Mouse (Mus musculus) cerebellum, postnatal 25 days (tissue): ENCODE data around the gene Slc45a1.

ENCODE experiments used
- DNase-seq, 2 experiments: peaks; one replicate each; pipeline ENCODE4 v3.0.0; 2021; ENCODE audit warnings: mixed read lengths in 2 of 2

The Slc45a1 gene

DNA sequence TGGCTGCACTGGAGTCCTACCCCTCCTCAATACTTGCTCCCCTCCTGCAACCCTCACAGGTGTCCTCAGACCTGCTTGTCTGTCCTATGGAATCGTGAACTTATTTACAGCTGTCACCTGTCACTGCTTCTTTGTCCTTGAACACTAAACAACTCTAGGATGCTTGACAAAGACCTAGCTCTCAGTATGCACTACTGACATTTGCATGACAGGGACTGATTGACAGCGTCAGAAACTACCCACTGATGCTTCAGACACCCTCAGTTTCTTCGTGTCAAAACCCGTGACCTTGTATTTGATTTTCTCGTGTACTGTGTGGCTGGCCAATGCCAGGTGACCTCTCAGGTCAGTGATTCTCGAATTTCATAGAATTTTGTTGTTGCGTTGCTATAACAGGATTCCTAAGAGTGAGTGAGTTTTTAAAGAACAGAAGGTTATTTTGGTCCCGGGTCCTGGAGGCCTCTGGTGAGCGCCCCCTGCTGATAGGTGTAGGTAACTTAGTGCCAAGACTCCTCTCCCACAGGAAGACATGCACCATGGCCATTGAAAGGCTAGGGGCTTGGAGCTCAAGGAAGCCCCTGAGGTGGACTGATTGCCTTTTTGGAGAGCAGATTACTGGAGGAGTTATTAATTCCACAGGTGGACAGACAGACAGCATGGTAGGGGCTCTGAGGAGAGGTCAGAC lies 8.1 kb upstream of the Slc45a1 start:
- DNase-seq, result peak in 1 of 2 experiments; percentile 44

DNA sequence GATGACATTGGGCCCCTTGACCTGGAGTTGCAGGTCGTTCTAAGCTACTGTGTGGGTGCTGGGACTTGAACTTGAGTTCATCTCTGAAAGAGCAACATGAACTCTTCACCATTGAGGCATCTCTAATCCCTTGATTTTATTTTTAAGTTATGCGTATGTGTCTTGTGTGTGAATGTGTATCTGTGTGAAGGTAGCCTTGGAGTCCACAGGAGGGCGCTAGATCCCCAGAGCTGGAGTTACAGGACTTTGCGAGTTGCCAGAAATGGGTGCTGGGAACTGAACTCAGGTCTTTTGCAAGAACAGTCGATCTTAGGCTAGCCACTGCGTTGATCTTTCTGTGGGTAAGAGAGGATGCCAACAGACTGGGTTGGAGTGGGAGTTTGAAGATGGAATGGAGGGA lies 4.5 kb upstream of the Slc45a1 start:
- DNase-seq, result peak in 1 of 2 experiments; percentile 48

DNA sequence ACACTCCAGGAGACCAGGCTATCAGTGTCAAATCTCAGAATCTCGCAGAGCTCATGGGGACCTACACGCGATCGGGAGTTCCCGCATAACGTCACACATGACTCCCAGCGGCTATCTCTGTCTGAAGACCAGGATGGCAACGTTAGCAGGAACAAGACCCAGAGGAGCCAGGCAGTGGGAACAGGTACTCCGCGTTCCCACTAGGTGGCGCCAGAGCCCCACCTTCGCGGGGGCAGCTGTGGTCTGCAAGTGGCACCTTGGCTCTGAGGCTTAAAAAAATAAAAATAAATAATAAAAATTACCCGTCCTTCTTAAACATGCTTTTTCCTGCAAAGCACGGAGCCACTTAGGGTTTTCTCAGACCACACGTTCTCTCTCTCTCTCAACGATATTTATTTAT lies 4.0 kb upstream of the Slc45a1 start:
- peak; percentile 89 to 93 for DNase-seq

DNA sequence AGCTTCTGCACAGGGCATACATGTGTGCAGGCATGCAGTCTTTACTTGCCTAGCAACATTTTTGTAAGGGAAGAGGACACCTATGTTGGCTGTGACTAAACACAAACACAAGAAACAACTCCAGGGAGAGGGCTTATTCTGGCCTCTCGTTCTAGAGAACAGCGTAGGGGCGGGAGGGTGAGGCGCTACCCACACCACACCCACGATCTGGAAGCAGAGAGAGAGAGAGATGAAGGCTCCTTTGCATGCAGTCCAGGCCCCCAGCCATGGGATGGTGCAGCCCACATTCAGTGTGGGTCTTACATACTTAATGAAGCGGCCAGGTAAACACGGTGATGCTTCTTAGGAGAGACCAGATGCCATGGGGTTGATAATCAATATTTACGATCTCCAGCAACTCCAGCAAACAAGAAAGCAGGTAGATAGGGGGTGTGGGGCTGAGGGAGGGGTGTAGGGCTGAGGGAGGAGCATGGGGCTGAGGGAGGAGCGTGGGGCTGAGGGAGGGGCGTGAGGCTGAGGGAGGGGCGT lies 1.2 kb upstream of the Slc45a1 start:
- DNase-seq, result no peak

DNA sequence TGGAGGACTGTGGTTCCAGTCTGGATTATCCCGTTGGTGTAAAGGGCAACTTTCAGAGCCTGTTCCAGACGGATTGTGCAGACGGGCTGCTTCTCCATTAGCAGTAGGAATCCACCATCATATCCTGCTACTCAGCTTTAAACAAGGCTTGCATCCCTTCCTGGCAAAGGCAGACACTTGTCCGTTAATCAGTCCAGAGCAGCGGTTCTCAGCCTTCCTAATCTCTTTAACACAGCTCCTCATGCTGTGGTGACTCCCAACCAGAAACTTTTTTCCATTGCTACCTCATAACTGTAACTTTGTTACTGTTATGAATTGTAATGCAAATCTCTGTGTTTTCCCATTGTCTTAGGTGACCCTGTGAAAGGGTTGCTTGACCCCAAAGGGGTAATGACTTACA lies 2.6 kb downstream of the Slc45a1 start:
- DNase-seq, result no peak

- no peak for DNase-seq
Observed at GRCm38 (mm10) chr4:150644299-150644698, 7.7 kb downstream of the Slc45a1 start.

DNA sequence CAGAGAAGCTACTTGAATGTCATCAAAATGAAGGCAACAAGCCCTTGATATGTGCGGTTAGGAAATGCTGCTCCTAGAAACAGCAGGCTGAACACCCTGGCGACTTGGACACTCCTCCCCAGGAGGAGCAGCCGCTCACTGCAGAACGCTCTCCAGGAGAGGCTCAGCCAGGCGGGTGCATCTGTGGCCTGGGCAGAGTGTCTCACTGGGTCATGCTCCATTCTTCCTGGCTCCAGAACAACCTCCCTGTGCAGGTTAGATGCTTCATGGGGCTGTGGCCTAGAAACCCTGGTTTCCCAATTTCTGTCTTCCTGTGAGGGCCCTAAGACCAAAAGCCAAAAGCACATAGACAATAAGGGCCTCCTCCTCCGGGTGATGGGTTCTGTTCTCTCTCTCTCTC lies 15.3 kb downstream of the Slc45a1 start:
- peak; percentile 66 to 68 for DNase-seq

DNA sequence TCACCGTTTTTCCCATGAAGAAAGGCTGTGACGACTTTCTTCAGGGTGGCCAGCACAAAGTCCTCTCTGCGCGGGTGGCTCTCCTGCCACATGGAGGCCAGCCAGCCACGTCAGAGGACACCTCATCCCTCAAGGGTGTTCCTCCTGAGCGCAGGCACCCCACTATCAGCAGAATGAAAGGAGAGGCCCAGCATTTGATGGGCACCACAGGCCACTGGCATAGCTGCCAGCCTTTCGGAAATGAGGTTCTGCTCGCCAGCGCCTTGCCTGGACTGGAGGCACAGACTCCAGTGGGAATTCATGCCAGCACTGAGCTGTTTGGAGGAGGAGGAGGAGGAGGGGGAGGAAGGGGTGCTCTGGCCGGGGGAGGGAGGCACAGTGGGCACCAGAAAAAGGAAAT lies 16.4 kb downstream of the Slc45a1 start:
- peak; percentile 84 to 86 for DNase-seq

DNA sequence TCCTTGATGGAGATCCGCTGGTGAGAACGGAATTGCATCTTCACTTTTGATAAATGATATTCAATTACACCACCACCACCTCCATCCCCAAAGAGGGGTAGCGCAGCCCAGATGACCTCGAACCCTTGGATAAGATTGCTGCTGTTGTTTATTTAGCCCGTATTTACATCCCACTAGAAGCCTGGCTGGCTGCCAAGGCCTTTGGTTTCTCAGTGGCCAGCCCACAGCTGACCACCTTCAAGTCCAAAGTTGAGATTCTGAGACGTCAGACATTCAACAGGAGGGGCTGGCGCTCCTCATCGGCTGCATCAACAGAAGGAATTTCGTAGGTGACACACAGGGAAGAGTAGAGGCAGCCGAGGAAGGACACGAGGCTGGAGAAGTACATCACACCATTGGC lies 22.7 kb downstream of the Slc45a1 start:
- peak in 1 of 2 experiments; percentile 55 for DNase-seq

DNA sequence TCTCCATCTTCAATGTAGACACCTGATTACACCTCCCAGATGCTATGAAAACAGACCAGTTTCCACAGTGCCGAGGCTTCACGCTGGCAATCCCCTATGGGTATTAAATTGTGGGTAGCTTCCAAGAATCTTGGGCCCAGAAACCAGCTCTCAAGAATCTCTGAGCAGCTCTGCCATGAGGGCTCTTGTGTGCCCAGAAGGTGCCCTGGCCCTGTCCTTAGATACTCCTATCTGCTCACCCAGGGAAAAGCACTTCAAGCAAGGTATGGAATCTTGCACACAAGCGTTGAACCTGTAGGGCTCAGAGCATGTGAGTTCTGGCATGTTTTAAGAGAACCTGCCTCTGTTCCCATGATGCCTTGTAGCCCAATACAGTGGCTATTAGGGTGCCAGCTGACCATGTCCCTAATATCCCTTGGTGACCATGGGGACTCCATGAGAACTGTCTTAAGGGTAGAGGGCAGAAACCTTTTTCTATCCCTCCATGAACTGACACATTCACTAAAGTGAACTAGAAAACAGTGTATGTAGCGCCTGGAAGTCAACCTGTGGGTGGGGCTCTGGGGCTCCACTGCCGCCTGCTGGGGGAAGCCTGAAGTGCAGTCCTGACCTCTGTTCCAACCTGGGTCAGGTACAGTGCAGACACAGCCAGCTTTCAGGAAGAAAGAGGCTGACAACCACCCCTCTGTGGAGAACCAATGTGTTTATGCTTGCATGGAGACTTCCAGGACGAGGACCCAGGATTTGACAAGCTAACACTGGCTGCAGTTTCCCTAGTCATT lies 25.8 kb downstream of the Slc45a1 start:
- peak; percentile 76 to 82 for DNase-seq

- peak; percentile 81 to 90 for DNase-seq
Observed at GRCm38 (mm10) chr4:150625425-150625824, 26.5 kb downstream of the Slc45a1 start.

- no peak for DNase-seq
Observed at GRCm38 (mm10) chr4:150624933-150625332, 27.0 kb downstream of the Slc45a1 start.

- DNase-seq, result no peak
Observed at GRCm38 (mm10) chr4:150624214-150624823, 27.7 kb downstream of the Slc45a1 start.

DNA sequence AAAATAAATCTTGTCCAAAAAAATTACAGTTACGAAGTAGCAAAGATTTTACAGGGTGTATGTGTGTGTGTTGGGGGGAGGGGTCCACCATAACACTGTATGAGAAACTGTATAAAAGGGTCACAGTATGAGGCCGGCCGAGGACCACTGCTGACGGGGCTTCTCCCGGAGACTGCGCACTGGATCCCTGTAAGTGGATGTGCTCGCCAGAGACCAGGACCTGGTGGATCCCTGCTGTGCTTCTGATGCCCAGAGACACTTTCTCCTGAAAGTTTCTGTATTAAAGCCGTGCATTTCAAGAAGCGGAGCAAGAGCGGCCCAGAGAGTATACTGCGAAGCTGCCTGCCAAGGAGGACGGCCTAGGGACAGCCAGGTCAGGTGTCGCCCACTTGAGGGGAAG lies 29.3 kb downstream of the Slc45a1 start:
- peak in 1 of 2 experiments; percentile 1 for DNase-seq

DNA sequence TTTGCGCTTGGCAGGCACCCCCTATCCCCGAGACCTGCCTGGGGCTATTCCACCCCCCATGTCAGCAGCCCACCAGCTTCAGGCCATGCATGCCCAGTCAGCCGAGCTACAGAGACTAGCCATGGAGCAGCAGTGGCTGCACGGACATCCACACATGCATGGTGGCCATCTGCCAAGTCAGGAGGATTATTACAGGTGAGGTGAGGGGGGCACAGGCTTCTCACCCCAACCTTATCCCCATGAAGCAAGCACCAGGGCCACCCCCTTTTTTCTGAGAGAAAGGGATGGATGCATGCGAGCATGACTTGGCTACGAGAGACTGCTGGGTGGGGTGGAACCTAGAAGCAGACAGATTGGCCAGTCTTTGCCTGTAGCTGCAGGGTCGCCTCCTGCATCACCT lies 33.0 kb downstream of the Slc45a1 start:
- DNase-seq, result no peak

DNA sequence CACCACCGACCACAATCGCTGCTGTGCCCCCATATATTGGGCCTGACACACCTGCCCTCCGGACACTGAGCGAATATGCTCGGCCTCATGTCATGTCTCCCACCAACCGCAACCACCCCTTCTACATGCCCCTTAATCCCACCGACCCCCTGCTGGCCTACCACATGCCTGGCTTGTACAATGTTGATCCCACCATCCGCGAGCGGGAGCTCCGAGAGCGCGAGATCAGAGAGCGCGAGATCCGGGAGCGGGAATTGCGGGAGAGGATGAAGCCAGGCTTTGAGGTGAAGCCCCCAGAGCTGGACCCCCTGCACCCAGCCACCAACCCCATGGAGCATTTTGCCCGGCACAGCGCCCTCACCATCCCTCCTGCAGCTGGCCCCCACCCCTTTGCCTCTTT lies 35.1 kb downstream of the Slc45a1 start:
- no peak for DNase-seq

- peak; percentile 46 to 69 for DNase-seq
Observed at GRCm38 (mm10) chr4:150616029-150616420, 35.9 kb downstream of the Slc45a1 start.

DNA sequence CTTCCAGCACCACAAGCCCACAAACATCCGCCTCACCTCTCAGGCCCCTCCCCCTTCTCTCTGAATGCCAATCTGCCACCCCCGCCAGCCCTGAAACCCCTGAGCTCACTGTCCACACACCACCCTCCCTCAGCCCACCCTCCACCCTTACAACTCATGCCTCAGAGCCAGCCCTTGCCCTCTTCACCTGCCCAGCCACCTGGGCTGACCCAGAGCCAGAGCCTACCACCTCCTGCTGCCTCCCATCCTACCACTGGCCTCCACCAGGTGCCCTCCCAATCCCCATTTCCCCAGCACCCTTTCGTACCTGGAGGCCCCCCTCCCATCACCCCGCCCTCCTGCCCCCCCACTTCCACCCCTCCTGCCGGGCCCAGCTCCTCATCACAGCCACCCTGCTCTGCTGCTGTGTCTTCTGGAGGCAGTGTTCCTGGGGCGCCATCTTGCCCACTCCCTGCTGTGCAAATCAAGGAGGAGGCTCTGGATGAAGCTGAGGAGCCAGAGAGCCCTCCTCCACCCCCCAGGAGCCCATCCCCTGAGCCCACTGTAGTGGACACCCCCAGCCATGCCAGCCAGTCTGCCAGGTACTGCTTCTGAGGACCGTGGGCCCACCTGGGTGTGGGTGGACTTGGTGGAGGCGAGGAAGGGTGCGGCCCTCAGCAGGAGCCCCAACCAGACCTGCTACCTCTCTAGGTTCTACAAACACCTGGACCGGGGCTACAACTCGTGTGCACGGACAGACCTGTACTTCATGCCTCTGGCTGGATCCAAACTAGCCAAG lies 36.5 kb downstream of the Slc45a1 start:
- DNase-seq, result no peak

GRCm38 (mm10) chr4:150613715-150614114 lies 38.3 kb downstream of the Slc45a1 start:
- no peak for DNase-seq

DNA sequence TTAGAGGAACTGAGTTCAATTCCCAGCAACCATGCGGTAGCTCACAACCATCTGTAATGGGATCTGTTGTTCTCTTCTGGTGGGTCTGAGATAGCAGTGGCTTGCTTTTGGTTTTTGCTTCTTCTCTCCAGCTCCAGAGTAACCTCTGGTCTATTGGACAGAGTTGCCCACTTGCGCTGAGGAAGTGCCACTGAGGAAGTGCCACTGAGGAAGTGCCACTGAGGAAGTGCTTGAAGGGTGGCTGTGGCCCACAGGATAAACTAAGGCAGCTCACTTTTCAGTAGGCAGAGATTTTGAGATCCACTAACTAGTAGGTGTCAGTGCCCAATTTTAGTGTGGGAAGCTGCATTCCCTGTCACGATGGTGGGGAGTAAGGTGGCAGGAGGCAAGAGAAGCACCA lies 43.3 kb downstream of the Slc45a1 start:
- DNase-seq, result no peak

GRCm38 (mm10) chr4:150606449-150607161 lies 45.4 kb downstream of the Slc45a1 start:
- DNase-seq, result no peak

DNA sequence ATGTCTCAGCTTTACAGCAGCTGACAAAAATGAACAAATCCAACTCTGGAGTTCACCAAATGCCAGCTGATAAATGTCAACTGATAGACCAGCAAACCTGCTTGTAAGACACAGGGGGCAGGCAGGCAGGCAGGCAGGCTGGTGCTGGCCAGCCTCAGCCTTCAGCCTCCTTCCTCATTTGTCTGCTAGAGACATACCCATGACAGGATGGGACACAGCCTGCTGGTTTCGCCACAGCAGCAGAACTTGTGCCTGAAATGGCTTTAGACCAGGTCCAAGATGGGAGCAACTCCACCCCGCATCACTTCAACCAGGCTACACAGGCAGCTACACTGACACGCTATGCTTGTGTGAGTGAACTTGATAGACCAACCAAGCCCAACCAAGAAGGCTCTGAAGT lies 46.2 kb downstream of the Slc45a1 start:
- DNase-seq, result no peak
